Mouse (Mus musculus) embryo, embryonic 11.5 days (tissue): ENCODE data around the gene Cox8b.

Source experiments
- DNase-seq: peaks from one replicate; pipeline ENCODE4 v3.0.0-alpha.2; 2012; ENCODE audit warnings: low read depth, low spot score

Gene Cox8b

GRCm38 (mm10) chr7:140874224-140874623 is 26.0 kb downstream of the Cox8b start:
- DNase-seq, result no peak

- DNase-seq, result no peak
Observed at GRCm38 (mm10) chr7:140864761-140865160, 35.5 kb downstream of the Cox8b start.

- DNase-seq, result no peak
Observed at GRCm38 (mm10) chr7:140860728-140861127, 39.5 kb downstream of the Cox8b start.

DNA sequence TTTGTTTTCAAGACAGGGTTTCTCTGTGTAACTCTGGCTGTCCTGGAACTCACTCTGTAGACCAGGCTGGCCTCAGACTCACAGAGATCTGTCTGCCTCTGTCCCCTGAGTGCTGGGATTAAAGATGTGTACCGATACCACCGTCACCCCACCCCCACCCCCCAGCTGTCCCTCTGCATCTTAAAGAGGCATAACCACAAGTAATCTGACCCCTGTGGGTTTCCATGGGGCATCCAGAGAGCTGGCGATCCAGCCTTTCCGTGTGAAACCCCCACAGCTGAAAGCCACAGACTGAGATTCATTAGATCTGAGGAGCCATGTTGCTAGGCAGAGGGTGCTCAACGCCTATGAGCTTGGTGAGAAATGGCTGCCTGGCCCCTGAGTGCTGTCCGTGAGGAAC is 40.2 kb downstream of the Cox8b start:
- DNase-seq, result no peak

GRCm38 (mm10) chr7:140858746-140859145 is 41.5 kb downstream of the Cox8b start:
- no peak for DNase-seq

DNA sequence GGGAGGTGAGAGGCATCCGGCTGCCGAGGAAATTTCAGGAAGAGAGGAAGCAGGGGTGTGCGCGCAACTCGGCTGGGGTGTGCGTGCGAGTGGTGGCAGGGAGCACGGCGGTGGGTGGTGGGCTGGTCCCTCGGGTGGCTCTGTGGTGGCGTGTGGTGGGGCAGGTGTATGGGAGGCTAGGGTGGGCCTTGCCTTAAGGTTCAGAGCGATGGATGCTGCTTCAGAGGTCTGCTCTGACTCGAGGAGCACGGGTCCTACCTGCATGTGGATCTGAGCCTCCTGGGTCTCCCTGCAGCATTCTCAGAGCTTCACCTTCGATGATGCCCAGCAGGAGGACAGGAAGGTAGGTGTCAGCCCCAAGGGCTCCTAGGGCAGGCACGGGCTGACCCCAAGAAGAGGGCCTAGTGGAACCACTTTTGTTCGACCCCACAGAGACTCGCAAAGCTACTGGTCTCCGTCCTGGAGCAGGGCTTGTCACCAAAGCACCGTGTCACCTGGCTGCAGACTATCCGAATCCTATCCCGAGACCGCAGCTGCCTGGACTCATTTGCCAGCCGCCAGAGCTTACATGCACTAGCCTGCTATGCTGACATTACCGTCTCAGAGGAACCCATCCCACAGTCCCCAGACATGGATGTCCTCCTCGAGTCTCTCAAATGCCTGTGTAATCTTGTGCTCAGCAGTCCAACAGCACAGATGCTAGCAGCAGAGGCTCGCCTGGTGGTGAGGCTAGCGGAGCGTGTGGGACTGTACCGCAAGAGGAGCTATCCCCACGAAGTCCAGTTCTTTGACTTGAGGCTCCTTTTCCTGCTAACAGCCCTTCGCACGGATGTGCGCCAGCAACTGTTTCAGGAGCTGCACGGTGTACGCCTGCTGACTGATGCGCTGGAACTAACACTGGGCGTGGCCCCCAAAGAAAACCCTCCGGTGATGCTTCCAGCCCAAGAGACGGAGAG is 42.4 kb downstream of the Cox8b start, which contains the start of gene Bet1l:
Gene Bet1l (minus strand): TSS at position 28 of the 956 bp plus-strand sequence.
- DNase-seq, result no peak

- DNase-seq, result peak; percentile 58
Observed at GRCm38 (mm10) chr7:140856785-140857549, 43.3 kb downstream of the Cox8b start, which contains the start of gene Ric8a. TSS of gene Ric8a (plus strand) at chr7:140856957.

DNA sequence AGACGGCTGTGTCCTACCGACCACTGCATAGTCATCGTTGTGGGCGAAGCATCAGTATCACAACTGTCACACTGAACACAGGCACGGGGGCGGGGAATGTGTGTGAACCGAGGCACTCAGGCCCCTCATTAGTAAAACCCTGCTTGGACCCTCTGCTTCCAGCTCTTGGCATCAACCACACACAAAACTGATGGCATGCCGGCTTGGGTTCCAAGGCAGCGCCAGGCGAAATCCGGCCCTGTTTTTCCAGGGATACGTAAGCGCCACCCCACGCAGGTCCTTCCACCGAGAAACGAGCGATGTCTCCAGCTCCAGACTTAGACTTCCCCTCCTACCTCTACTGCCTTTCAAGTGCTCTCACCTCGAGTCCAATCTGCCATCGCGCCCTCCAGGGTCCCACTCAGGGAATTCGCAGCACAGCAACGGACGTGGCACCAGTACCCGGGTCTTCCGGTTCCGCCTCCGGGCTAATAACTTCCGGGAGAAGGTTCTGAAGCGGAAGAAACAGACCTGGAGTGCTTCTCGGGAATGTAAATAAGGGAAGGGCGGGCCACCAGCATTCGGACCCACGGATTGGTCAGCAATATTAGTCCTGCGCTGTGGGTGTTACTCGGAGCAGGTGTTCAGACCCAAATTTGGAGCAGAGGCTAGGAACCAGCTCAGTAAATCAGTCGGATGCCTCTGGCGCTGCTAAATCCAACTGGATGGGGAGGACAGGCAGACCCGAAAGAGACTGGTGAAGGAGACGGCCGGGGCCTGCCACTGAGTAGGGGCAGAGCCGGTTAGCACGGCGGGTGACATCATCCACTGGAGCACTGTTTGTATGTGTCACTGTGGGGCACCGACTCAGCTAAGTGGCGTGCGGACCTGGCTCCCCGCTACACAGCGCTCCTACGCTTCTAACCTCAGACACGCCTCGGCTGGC is 44.1 kb downstream of the Cox8b start, which contains the start of gene Gm45785:
Gene Gm45785 (minus strand): TSS at position 472 of the 925 bp plus-strand sequence.
- DNase-seq, result peak; percentile 78

DNA sequence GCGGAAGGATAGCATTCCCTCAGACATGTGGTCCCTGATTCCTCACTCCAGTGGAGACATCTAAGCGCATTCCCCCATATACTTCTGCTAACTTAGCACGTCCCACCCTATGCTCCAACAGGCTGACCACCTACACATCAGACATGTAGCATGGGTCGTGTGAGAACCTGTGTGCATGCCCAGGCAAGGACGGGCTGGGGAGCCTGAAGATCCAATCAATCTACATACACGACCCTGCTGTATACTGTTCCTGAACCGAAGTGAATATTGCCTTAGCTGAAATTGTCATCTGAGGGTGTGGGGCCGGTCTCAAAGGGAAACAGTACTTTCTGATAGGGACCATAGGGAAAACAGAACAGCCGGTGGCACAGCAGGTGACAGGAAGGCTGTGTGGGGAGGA is 45.1 kb downstream of the Cox8b start:
- no peak for DNase-seq

DNA sequence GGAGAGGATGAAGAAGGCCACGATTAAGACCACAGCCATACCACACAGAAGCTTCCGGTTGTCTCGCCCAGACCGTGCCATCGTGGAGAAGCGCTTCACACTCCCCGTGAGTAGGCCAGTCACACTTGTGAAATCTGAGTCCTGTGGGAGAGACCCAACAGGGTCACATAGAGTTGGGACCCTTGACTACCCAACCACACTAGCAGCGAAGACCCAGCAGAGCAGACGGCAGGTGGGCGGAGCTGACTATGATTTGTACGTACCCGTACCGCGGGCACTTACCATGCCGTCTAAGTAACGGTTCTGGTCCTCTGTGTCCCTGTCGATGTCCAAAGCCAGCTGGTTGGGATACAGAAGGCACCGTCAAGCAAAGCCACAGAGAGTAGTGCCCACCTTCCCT is 45.8 kb downstream of the Cox8b start:
- no peak for DNase-seq

DNA sequence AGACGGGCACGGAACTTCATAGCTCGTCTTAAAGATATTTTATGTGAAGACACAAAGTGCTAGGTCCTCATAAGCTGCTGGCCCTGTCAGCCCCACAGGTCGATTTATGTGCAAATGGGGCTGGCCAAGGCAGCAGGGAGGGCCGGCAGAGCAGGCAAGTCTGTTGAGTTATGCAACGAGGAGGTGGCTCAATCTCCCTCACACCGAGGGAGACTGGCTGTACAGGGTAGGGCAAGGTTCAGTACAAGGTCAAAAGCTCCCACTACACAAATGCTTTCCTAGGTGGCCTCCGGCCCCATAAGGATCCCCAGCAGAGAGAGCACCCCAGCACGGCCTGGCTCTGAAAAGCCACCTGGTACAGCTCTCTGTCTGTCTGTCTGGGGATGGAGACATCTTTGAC is 46.9 kb downstream of the Cox8b start:
- no peak for DNase-seq

DNA sequence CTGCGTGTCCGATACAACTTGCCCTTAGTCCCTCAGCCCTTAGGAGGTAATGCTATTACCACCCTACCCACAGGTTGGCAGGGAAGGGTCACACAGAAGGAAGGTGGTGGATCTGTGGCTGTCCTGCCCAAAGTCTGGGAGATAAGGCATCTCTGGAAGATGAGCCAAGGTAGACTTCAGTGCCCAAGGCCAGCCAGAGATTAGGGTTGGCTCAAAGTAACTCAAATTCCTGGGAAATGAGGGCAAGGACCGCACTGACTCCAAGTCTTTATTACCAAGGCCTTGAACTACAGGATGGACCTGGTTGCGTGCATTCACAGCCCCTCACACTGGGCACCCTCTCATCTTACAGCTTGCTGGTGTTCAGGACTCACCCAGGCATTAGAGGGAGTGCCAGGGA is 48.3 kb downstream of the Cox8b start:
- DNase-seq, result no peak
